Mouse (Mus musculus): Measurements from ENCODE around the gene Sipa1l1.

DNA sequence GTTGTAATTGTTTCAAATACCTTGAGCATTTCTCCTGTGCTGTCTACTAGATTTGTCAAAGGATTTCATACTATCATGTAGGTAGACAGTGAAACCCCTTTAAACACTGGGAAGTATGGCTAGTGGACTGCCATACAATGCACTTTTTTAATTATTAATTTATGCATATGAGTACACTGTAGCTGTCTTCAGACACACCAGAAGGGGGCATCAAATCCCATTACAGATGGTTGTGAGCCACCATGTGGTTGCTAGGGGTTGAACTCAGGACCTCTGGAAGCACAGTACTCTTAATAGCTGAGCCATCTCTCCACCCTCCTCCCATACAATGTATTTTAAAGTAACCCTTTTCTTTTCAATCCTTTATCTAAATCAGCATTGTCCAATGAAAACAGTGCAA is 219.0 kb downstream of the Sipa1l1 start:
- TF ChIP-seq GATA1 (IDR thresholded peaks at IDR 0.05; ENCODE audit: low read length): no peak
- TF ChIP-seq TAL1 (IDR thresholded peaks at IDR 0.05; ENCODE audit: low read length): no peak

Measured in erythroblast, embryonic 14.5 days (primary cell).